Mouse (Mus musculus) heart, embryonic 12.5 days (tissue): ENCODE measurements at regions not wholly inside any gene's neighbourhood (a gene's known extent, or its start where the extent isn't known, plus 50 kb on each side); places are given as distances from the start of the nearest gene placed in this dataset.

ENCODE experiments used
- ATAC-seq: fragments of 200-750 bp; cut with Nextera tagmentation; 2 replicates; pipeline ENCODE4 v1.8.0; 2017; ENCODE audit warnings: moderate TSS enrichment, moderate library complexity; ENCODE audit not compliant: insufficient number of reproducible peaks, low FRiP score
- H3K27ac ChIP-seq: fragments of 300-500 bp; sonication (generic); 2 replicates; pipeline ENCODE4 v1.5.1; 2016; ENCODE audit warnings: mild to moderate bottlenecking, moderate library complexity; ENCODE audit not compliant: poor library complexity, severe bottlenecking
- H3K27me3 ChIP-seq: fragments of 300-500 bp; sonication (generic); replicated peaks from 2 replicates; pipeline ENCODE4 v1.6.1; 2016; ENCODE audit warnings: mild to moderate bottlenecking, moderate library complexity
- H3K36me3 ChIP-seq: fragments of 300-500 bp; sonication (generic); 2 replicates; pipeline ENCODE4 v1.6.1; 2016; ENCODE audit warnings: mild to moderate bottlenecking, moderate library complexity
- H3K4me1 ChIP-seq: fragments of 300-500 bp; sonication (generic); replicated peaks from 2 replicates; pipeline ENCODE4 v1.6.1; 2016; ENCODE audit warnings: mild to moderate bottlenecking
- H3K4me2 ChIP-seq: fragments of 300-500 bp; sonication (generic); 2 replicates; pipeline ENCODE4 v1.6.1; 2016; ENCODE audit warnings: mild to moderate bottlenecking, moderate library complexity
- H3K4me3 ChIP-seq: fragments of 300-500 bp; sonication (generic); 2 replicates; pipeline ENCODE4 v1.5.1; 2016; ENCODE audit warnings: mild to moderate bottlenecking
- H3K9ac ChIP-seq: fragments of 300-500 bp; sonication (generic); 2 replicates; pipeline ENCODE4 v1.6.1; 2016; ENCODE audit warnings: mild to moderate bottlenecking, moderate library complexity
- H3K9me3 ChIP-seq: fragments of 300-500 bp; sonication (generic); replicated peaks from 2 replicates; pipeline ENCODE4 v1.6.1; 2016; ENCODE audit warnings: mild to moderate bottlenecking, moderate library complexity
- WGBS: fragments of 180-500 bp; shearing (Covaris S2); methylation state at CpG from one replicate; pipeline ENCODE4 v1.1.7; 2016; 5-methylcytosine and 5-hydroxymethylcytosine counted together

GRCm38 (mm10) chr15:102776218-102776850, 54.4 kb upstream of the Calcoco1 start:
- Histone ChIP-seq H3K36me3 (no peaks in the 10 kb centered on the region), H3K4me3 (no peak overlapping the region), H3K27ac (no peak overlapping the region), H3K27me3 (peaks cover 64% of the 10 kb centered on the region), H3K4me2 (no peak overlapping the region), H3K4me1 (no peaks in the 10 kb centered on the region), H3K9ac (no peak overlapping the region), H3K9me3 (no peaks in the 10 kb centered on the region)
- no peak for ATAC-seq
- WGBS: 40% methylated on average over 11 of the region's 11 CpGs

DNA sequence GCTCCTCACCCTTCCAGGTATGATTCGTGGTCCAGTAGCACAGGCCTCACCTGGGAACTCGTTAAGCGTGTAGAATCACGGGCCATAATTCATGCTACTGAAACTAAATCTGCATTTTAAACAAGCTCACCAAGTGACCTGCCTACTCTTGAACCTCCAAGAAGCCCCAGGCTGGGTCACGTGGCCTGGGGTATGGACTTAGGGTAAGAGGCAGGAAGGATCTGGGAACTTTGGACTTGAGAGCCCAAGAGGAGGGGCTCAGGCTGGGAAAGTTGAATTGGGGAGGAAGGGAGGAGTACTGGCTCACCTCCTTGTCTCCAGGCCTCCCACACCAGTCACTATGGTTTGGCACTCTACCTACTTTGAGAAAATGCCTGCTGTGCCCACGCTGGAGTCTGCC, 58.6 kb upstream of the Calcoco1 start:
- no peak overlapping the region for H3K27ac ChIP-seq
- no peak overlapping the region for H3K4me3 ChIP-seq
- no peak overlapping the region for H3K4me2 ChIP-seq
- no peak for ATAC-seq
- H3K4me1 ChIP-seq: no peaks in the 10 kb centered on the region
- 71% methylated on average over 6 of the region's 6 CpGs for WGBS
- no peaks in the 10 kb centered on the region for H3K36me3 ChIP-seq
- no peak overlapping the region for H3K9ac ChIP-seq
- no peaks in the 10 kb centered on the region for H3K9me3 ChIP-seq
- peaks cover 58% of the 10 kb centered on the region for H3K27me3 ChIP-seq

DNA sequence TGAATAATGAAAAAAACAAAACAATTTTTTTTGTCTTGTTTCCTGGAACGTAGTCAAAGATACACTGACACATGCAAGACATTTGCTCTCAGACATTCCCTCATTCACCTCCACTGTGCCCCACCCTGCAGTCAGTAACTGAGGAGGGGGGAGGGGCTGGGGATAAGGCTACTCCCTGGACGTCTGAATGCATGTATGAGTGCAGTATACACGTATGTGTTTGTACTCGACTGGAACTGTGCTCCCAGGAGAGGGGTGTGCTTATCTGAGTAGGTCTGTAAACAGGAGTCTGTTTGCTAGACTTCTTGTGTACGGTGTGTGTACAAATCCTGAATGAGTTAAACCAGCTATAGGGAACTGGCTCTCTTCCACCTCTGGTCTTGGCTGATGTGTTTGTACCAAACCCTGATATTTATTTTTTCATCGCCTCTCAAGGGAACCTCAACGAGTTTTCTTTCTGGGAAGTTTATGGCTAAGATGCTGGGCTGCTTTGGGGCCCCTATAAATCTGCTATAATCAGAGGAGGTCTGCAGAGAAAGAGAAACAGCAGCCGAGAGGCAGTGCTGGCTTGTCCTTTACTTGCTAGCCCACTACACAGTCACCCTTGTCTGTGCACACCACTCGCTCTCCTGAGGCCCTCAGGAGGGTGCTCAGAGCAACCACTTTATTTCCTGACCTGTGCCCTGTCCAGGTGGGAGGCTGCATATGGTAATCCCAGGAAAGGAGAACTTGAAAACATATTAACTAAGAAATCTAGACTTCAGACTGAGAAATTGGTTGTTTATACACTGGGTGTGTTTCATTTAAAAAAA, 61.2 kb upstream of the Calcoco1 start:
- WGBS: 50% methylated on average over 9 of the region's 9 CpGs
- H3K4me1 ChIP-seq: no peaks in the 10 kb centered on the region
- H3K36me3 ChIP-seq: no peaks in the 10 kb centered on the region
- no peak overlapping the region for H3K9ac ChIP-seq
- H3K4me2 ChIP-seq: no peak overlapping the region
- H3K27ac ChIP-seq: no peak overlapping the region
- ATAC-seq: no peak
- no peak overlapping the region for H3K4me3 ChIP-seq
- H3K27me3 ChIP-seq: peaks cover 66% of the 10 kb centered on the region
- no peaks in the 10 kb centered on the region for H3K9me3 ChIP-seq

- Histone ChIP-seq H3K4me1 (no peaks in the 10 kb centered on the region), H3K9me3 (no peaks in the 10 kb centered on the region), H3K27me3 (peaks cover 67% of the 10 kb centered on the region), H3K27ac (no peak overlapping the region), H3K4me3 (no peak overlapping the region), H3K4me2 (no peak overlapping the region), H3K36me3 (no peaks in the 10 kb centered on the region), H3K9ac (no peak overlapping the region)
- 32% methylated on average over 10 of the region's 10 CpGs for WGBS
- no peak for ATAC-seq
Observed at GRCm38 (mm10) chr15:102785055-102785820, 63.3 kb upstream of the Calcoco1 start.

- Histone ChIP-seq H3K9ac (no peak overlapping the region), H3K9me3 (no peaks in the 10 kb centered on the region), H3K36me3 (no peaks in the 10 kb centered on the region), H3K4me3 (no peak overlapping the region), H3K27ac (no peak overlapping the region), H3K4me2 (no peak overlapping the region), H3K4me1 (no peaks in the 10 kb centered on the region), H3K27me3 (peaks cover 86% of the 10 kb centered on the region)
- 60% methylated on average over 7 of the region's 7 CpGs for WGBS
- no peak for ATAC-seq
Observed at GRCm38 (mm10) chr15:102788846-102789518, 67.0 kb upstream of the Calcoco1 start.

DNA sequence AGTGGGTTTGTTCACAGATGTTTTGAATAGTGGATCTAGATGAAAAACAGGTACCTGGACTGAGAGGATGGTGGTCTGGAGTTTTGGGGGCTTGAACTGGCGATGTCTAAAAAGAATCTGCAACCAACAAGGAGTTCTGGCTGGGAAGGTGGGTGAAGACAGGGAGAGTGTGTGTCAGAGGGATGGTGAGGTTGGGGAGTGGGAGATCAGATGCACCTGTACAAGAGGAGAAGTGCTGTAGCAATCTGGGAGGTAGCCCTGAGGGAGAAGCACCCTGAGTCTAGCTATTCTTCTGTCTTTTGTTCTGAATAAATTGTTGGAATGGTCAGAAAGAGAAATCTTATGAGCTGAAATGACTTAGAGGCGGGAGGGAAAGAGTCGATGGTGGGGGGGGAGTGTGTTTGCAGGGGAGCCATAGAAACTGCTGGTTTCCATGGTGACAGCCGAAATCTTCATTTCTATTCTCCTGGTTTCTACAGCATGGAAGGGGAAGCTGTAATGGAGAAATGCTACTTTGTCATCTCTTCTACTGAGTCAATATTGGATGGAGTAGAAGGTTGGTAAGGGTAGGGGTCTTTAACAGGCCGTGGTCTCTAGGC, 75.1 kb upstream of the Calcoco1 start:
- 70% methylated on average over 5 of the region's 5 CpGs for WGBS
- Histone ChIP-seq H3K27ac (no peak overlapping the region), H3K4me3 (no peak overlapping the region), H3K27me3 (peaks cover 68% of the 10 kb centered on the region), H3K36me3 (no peaks in the 10 kb centered on the region), H3K9ac (no peak overlapping the region), H3K4me1 (no peaks in the 10 kb centered on the region), H3K4me2 (no peak overlapping the region), H3K9me3 (no peaks in the 10 kb centered on the region)
- no peak for ATAC-seq

- no peak overlapping the region for H3K27ac ChIP-seq
- 59% methylated on average over 4 of the region's 4 CpGs for WGBS
- H3K4me2 ChIP-seq: no peak overlapping the region
- no peak overlapping the region for H3K4me3 ChIP-seq
- no peaks in the 10 kb centered on the region for H3K4me1 ChIP-seq
- H3K9me3 ChIP-seq: no peaks in the 10 kb centered on the region
- no peak overlapping the region for H3K9ac ChIP-seq
- no peak for ATAC-seq
- H3K36me3 ChIP-seq: no peaks in the 10 kb centered on the region
- peaks cover 62% of the 10 kb centered on the region for H3K27me3 ChIP-seq
Observed at GRCm38 (mm10) chr15:102800049-102800448, 78.1 kb upstream of the Calcoco1 start.

- WGBS: 50% methylated on average over 8 of the region's 8 CpGs
- H3K27ac ChIP-seq: no peak overlapping the region
- no peaks in the 10 kb centered on the region for H3K4me1 ChIP-seq
- peaks cover 59% of the 10 kb centered on the region for H3K27me3 ChIP-seq
- no peak overlapping the region for H3K4me2 ChIP-seq
- no peak overlapping the region for H3K9ac ChIP-seq
- no peaks in the 10 kb centered on the region for H3K36me3 ChIP-seq
- no peak overlapping the region for H3K4me3 ChIP-seq
- H3K9me3 ChIP-seq: no peaks in the 10 kb centered on the region
- no peak for ATAC-seq
Observed at GRCm38 (mm10) chr15:102802265-102802813, 80.4 kb upstream of the Calcoco1 start.

DNA sequence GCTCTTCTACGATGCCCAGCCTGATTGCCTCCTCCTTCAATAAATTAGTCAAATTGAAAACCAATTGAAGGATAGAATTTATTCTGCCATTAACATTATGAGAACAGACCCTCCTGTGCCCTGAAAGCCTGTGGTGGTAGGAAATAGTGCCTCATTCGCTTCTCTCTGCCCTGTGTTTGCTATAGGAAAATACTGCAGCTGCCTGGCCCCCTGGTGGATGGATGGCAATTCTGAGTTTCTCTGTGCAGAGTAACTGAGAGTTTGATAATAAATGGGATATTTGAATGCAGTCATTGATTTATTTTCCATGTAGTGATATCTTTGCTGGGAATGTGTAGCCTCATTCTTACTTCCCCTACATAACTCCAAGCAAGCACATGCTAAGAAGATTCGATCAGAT, 85.4 kb upstream of the Calcoco1 start:
- WGBS: 64% methylated on average over 3 of the region's 3 CpGs
- Histone ChIP-seq H3K4me2 (no peak overlapping the region), H3K27ac (no peak overlapping the region), H3K4me1 (no peaks in the 10 kb centered on the region), H3K9ac (no peak overlapping the region), H3K36me3 (no peaks in the 10 kb centered on the region), H3K9me3 (no peaks in the 10 kb centered on the region), H3K27me3 (peaks cover 45% of the 10 kb centered on the region), H3K4me3 (no peak overlapping the region)
- ATAC-seq: no peak

- no peaks in the 10 kb centered on the region for H3K4me1 ChIP-seq
- H3K27ac ChIP-seq: no peak overlapping the region
- H3K9ac ChIP-seq: no peak overlapping the region
- H3K9me3 ChIP-seq: no peaks in the 10 kb centered on the region
- H3K4me2 ChIP-seq: no peak overlapping the region
- no peaks in the 10 kb centered on the region for H3K36me3 ChIP-seq
- no peak for ATAC-seq
- WGBS: 69% methylated on average over 12 of the region's 12 CpGs
- H3K4me3 ChIP-seq: no peak overlapping the region
- H3K27me3 ChIP-seq: peaks cover 13% of the 10 kb centered on the region; the same call in 1 of the 2 replicates
Observed at GRCm38 (mm10) chr15:102819181-102819580, 97.2 kb upstream of the Calcoco1 start.
